Mouse (Mus musculus) G1E (cell line): ENCODE measurements around the gene Brf1. TPM values are rescaled to one million over a fixed set of nuclear protein-coding genes. Genes with fewer than 3 reads are reported as not detected.

Experiments
- ATAC-seq: 2 replicates; pipeline ENCODE4 v1.8.0; 2016; ENCODE audit warnings: mild to moderate bottlenecking; ENCODE audit not compliant: insufficient number of reproducible peaks, poor library complexity, low FRiP score, severe bottlenecking; ENCODE audit errors: extremely low read depth
- DNase-seq: peaks from one replicate; pipeline ENCODE4 v3.0.0; 2012; ENCODE audit warnings: low spot score
- H3K27me3 ChIP-seq: 2 replicates; pipeline ENCODE4 v1.6.1; 2012; ENCODE audit warnings: mild to moderate bottlenecking, low read length, inconsistent platforms; ENCODE audit not compliant: insufficient read depth
- H3K36me3 ChIP-seq: replicated peaks from 2 replicates; pipeline ENCODE3; 2012; ENCODE audit warnings: mild to moderate bottlenecking, inconsistent platforms
- H3K4me1 ChIP-seq: 2 replicates; pipeline ENCODE4 v1.6.1; 2012; ENCODE audit warnings: low read depth, low read length, inconsistent platforms, mixed read lengths; ENCODE audit not compliant: insufficient read depth
- H3K4me3 ChIP-seq: 2 replicates; pipeline ENCODE4 v1.5.1; 2012; ENCODE audit warnings: low read depth, mild to moderate bottlenecking, inconsistent platforms, low read length, moderate library complexity, mixed read lengths
- H3K9me3 ChIP-seq: replicated peaks from 2 replicates; pipeline ENCODE4 v1.6.1; 2012; ENCODE audit warnings: inconsistent platforms
- CTCF ChIP-seq: IDR thresholded peaks from 2 replicates; pipeline ENCODE4 v1.5.1; 2012; ENCODE audit warnings: low read depth, low read length, inconsistent platforms, mixed read lengths
- GATA1 ChIP-seq: IDR thresholded peaks from 2 replicates; pipeline ENCODE4 v1.6.1; 2012; ENCODE audit warnings: borderline replicate concordance, low read length, inconsistent platforms, mixed read lengths
- GATA2 ChIP-seq: IDR thresholded peaks from 2 replicates; pipeline ENCODE4 v1.6.1; 2012; ENCODE audit warnings: low read depth, low read length, inconsistent platforms, borderline replicate concordance
- POLR2AphosphoS5 ChIP-seq: IDR thresholded peaks from 2 replicates; pipeline ENCODE4 v1.6.1; 2012; ENCODE audit warnings: low read depth, low read length, inconsistent platforms; ENCODE audit not compliant: insufficient replicate concordance
- TAL1 ChIP-seq: conservative IDR thresholded peaks from 2 replicates; pipeline ENCODE4 v1.6.1; 2012; ENCODE audit warnings: low read depth, low read length, inconsistent platforms, mixed read lengths
- polyA plus RNA-seq: library from polyadenylated mRNA; stranded (reverse); fragments of >175 nt; gene quantifications from 2 replicates; pipeline ENCODE4 v1.2.3, GENCODE M21; 2012
- total RNA-seq, 2 experiments: library from RNA; stranded (forward) in 1 of 2; stranded (reverse) in 1 of 2; fragments of 200-1000 nt in 1 of 2; fragments of >200 nt in 1 of 2; fragmentation: Nextera tagmentation in 1 of 2; gene quantifications; 2 replicates each; pipeline ENCODE4 v1.2.3; 2014 to 2017

Gene Brf1
- total RNA-seq (2014; fragmentation: Nextera tagmentation) (63.4 and 95.9 TPM in 2 replicates), total RNA-seq (2017) (76.4 and 77.1 TPM in 2 replicates), polyA plus RNA-seq (44.0 and 46.8 TPM in 2 replicates)

DNA sequence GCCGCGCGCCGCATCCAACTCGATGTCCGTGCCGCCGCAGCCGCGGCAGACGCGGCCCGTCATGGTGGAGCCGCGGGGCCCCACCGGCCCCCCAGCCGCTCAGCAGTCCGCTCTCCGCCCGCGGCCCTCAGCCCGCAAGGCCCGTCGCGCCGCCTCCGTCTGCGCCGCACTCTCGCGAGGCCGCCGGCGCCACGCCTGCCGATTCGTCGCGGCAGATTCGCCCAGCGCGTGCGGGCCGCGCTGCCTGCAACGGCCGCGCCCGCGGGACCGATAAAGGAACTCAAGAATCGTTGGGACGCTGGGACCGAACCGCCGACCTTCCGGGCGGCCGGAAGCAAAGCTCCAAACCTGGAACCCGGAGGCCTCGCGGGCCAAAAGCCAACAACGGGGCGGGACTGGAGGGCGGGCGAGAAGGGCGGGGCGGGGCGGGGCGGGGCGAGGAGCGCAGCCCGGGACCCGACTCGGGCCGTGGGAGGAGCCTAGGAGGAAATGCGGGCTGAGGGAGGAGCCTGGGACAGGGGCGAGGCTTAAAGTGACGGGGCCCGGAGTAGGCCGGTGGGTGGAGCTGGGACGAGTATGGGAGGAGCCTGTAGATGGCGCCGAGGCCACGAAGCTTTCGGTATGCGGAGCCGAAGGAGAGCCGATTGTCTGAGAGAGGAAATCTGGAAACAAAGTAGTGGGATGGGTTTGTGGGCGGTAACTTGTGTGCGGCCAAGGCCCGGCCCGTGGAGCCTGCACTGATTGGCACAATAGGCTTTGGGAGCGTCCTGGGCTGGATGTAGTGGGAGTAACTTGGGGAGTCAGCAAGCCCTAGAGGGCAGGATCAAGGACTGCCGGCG is at the start of gene Brf1:
Brf1 (minus strand) TSS at position 411 of the 839 bp plus-strand sequence.
- peaks cover 13% of the 10 kb centered on the region for H3K9me3 ChIP-seq
- H3K36me3 ChIP-seq: peaks cover 31% of the 10 kb centered on the region
- ATAC-seq: peak; percentile 97
- peak within 1 kb of the TSS; percentile 84 for H3K4me3 ChIP-seq
- no peak for TF ChIP-seq GATA2
- TF ChIP-seq CTCF: no peak
- TF ChIP-seq POLR2AphosphoS5: no peak
- DNase-seq: peak; percentile 98
- peaks cover 17% of the 10 kb centered on the region for H3K27me3 ChIP-seq
- peaks cover 47% of the 10 kb centered on the region for H3K4me1 ChIP-seq

DNA sequence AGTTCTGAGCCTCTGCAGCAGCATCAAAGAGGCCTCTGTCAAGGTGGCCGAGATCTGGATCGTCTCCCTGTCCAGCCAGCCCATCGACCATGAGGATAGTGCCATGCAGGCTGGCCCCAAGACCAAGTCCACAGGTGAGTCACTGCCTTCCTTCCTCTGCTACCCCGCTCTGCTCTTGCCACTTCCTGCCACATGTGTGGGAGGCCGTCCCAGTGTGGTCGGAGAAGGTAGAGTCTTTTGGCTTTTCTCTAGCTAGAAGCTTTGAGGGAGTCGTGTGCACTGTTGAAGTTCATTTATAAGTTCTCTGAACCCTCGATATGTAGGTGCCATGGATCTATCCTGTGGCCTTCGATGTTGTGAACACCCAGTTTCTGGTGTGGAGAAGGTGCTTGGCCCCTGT is 49.3 kb upstream of the Brf1 start:
- no peak for DNase-seq

DNA sequence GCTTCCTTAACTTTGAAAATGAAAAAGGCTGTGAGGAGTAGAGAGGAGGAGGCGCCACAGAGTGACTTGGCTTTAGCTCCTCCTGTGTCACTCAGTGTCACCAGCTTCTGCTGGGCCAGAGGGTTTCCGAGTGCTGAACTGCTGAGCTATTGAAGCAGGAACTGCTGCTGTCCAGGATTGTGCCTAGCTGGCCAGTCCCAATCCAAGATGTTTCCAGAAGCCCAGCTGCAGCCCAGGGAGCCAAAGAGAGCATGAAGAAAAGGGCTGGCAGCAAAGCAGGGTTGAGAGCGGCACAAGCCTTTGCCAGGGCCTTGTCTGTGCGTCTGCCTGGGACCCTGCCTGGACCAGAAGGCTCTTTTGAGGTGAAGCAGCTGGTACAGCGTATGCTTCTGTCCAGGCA is 47.6 kb upstream of the Brf1 start:
- no peak for ATAC-seq
- no peak overlapping the region for H3K4me3 ChIP-seq
- no peaks in the 10 kb centered on the region for H3K27me3 ChIP-seq
- no peak for TF ChIP-seq GATA1
- no peak for TF ChIP-seq TAL1
- TF ChIP-seq GATA2: no peak
- no peak for TF ChIP-seq POLR2AphosphoS5
- TF ChIP-seq CTCF: no peak
- H3K36me3 ChIP-seq: peaks cover 90% of the 10 kb centered on the region
- DNase-seq: no peak
- H3K9me3 ChIP-seq: no peaks in the 10 kb centered on the region
- H3K4me1 ChIP-seq: peaks cover 24% of the 10 kb centered on the region

More for the DNA sequence above, 49.3 kb upstream of the Brf1 start:
- Histone ChIP-seq H3K4me1 (peaks cover 7% of the 10 kb centered on the region), H3K9me3 (no peaks in the 10 kb centered on the region), H3K4me3 (no peak overlapping the region), H3K27me3 (no peaks in the 10 kb centered on the region), H3K36me3 (peaks cover 91% of the 10 kb centered on the region)
- ATAC-seq: no peak
- TF ChIP-seq GATA1 (no peak), GATA2 (no peak)

GRCm38 (mm10) chr12:113046861-113047260 is 46.4 kb upstream of the Brf1 start:
- TF ChIP-seq GATA1 (no peak), CTCF (no peak)
- no peaks in the 10 kb centered on the region for H3K9me3 ChIP-seq
- no peaks in the 10 kb centered on the region for H3K27me3 ChIP-seq
- H3K36me3 ChIP-seq: peaks cover 81% of the 10 kb centered on the region
- no peak overlapping the region for H3K4me3 ChIP-seq
- ATAC-seq (no peak), DNase-seq (no peak)
- H3K4me1 ChIP-seq: peaks cover 34% of the 10 kb centered on the region

GRCm38 (mm10) chr12:113044916-113045677 is 44.6 kb upstream of the Brf1 start:
- Histone ChIP-seq H3K9me3 (no peaks in the 10 kb centered on the region), H3K4me3 (no peak overlapping the region), H3K36me3 (peaks cover 71% of the 10 kb centered on the region), H3K27me3 (no peaks in the 10 kb centered on the region), H3K4me1 (peaks cover 48% of the 10 kb centered on the region)
- TF ChIP-seq GATA2 (no peak), CTCF (0 out of 2 replicates have a peak, but pooled peaks have one; percentile 9)
- ATAC-seq (no peak), DNase-seq (no peak)

- H3K36me3 ChIP-seq: peaks cover 64% of the 10 kb centered on the region
Observed at GRCm38 (mm10) chr12:113042543-113042942, 42.0 kb upstream of the Brf1 start.

More at GRCm38 (mm10) chr12:113042543-113042942, 42.0 kb upstream of the Brf1 start:
- TF ChIP-seq GATA1: no peak
- 0 out of 2 replicates have a peak, but pooled peaks have one; percentile 34 for TF ChIP-seq TAL1
- no peak for TF ChIP-seq CTCF
- Histone ChIP-seq H3K4me1 (peaks cover 53% of the 10 kb centered on the region), H3K9me3 (no peaks in the 10 kb centered on the region), H3K27me3 (no peaks in the 10 kb centered on the region), H3K4me3 (no peak overlapping the region)
- peak; percentile 51 for DNase-seq
- ATAC-seq: peak; percentile 79
